Mouse (Mus musculus): ENCODE data around the gene Chchd1.

Chchd1 gene

GRCm38 (mm10) chr14:20702741-20703381 is at the start of gene Chchd1:
Chchd1 (plus strand) TSS chr14:20703006.
- peak; percentile 65 for DNase-seq (ENCODE audit: low read depth)

GRCm38 (mm10) chr14:20654690-20655421 is 48.0 kb upstream of the Chchd1 start:
- no peak for DNase-seq (ENCODE audit: low read depth)

GRCm38 (mm10) chr14:20655731-20656130 is 47.1 kb upstream of the Chchd1 start:
- DNase-seq (ENCODE audit: low read depth), result no peak

GRCm38 (mm10) chr14:20656361-20656760 is 46.4 kb upstream of the Chchd1 start, which contains the start of gene Myoz1:
Myoz1 (minus strand) TSS chr14:20656540.
- DNase-seq (ENCODE audit: low read depth), result no peak

GRCm38 (mm10) chr14:20658326-20658725 is 44.5 kb upstream of the Chchd1 start:
- no peak for DNase-seq (ENCODE audit: low read depth)

- no peak for DNase-seq (ENCODE audit: low read depth)
Measured at GRCm38 (mm10) chr14:20658902-20659301, 43.9 kb upstream of the Chchd1 start.

- no peak for DNase-seq (ENCODE audit: low read depth)
Measured at GRCm38 (mm10) chr14:20659687-20660086, 43.1 kb upstream of the Chchd1 start.

GRCm38 (mm10) chr14:20660827-20661660 is 41.8 kb upstream of the Chchd1 start:
- DNase-seq (ENCODE audit: low read depth), result peak; percentile 97

GRCm38 (mm10) chr14:20661661-20662331 is 41.0 kb upstream of the Chchd1 start:
- no peak for DNase-seq (ENCODE audit: low read depth)

- no peak for DNase-seq (ENCODE audit: low read depth)
Measured at GRCm38 (mm10) chr14:20662740-20663139, 40.1 kb upstream of the Chchd1 start.

- no peak for DNase-seq (ENCODE audit: low read depth)
Measured at GRCm38 (mm10) chr14:20663601-20664000, 39.2 kb upstream of the Chchd1 start.

- DNase-seq (ENCODE audit: low read depth), result no peak
Measured at GRCm38 (mm10) chr14:20664436-20664835, 38.4 kb upstream of the Chchd1 start.

- no peak for DNase-seq (ENCODE audit: low read depth)
Measured at GRCm38 (mm10) chr14:20667469-20667868, 35.3 kb upstream of the Chchd1 start.

- DNase-seq (ENCODE audit: low read depth), result no peak
Measured at GRCm38 (mm10) chr14:20668154-20668810, 34.5 kb upstream of the Chchd1 start, which contains the start of gene Synpo2l. Synpo2l (minus strand) TSS chr14:20668354.

- DNase-seq (ENCODE audit: low read depth), result peak; percentile 64
Measured at GRCm38 (mm10) chr14:20672990-20673389, 29.8 kb upstream of the Chchd1 start.

GRCm38 (mm10) chr14:20673735-20674063 is 29.1 kb upstream of the Chchd1 start:
- DNase-seq (ENCODE audit: low read depth), result no peak

GRCm38 (mm10) chr14:20674064-20674833 is 28.6 kb upstream of the Chchd1 start, which contains the start of gene Sec24c:
Sec24c (plus strand) TSS chr14:20674308.
- peak; percentile 100 for DNase-seq (ENCODE audit: low read depth)

GRCm38 (mm10) chr14:20677906-20678305 is 24.9 kb upstream of the Chchd1 start:
- no peak for DNase-seq (ENCODE audit: low read depth)

- no peak for DNase-seq (ENCODE audit: low read depth)
Measured at GRCm38 (mm10) chr14:20681742-20682141, 21.1 kb upstream of the Chchd1 start.

GRCm38 (mm10) chr14:20682498-20682897 is 20.3 kb upstream of the Chchd1 start:
- DNase-seq (ENCODE audit: low read depth), result no peak

- DNase-seq (ENCODE audit: low read depth), result no peak
Measured at GRCm38 (mm10) chr14:20686576-20686975, 16.2 kb upstream of the Chchd1 start.
